Mouse (Mus musculus) CD8-positive naive resting alpha-beta T cell, adult 2 months (primary cell): ENCODE measurements around the gene Ndufa6.
"Not testable (repeated sequence)": the region's sequence is repeated elsewhere in the genome, so short reads cannot be mapped to it uniquely, and the experiment has no call there.

ENCODE experiments used
- DNase-seq, 2 experiments: peaks; one replicate each; pipeline ENCODE4 v3.0.0; 2022; ENCODE audit warnings: low read depth in 2 of 2, low spot score in 2 of 2

The Ndufa6 gene

GRCm38 (mm10) chr15:82354126-82354945, at the start of gene Ndufa6:
TSS of gene Ndufa6 (minus strand) at chr15:82354322.
- DNase-seq = peak; percentile 93 to 95

DNA sequence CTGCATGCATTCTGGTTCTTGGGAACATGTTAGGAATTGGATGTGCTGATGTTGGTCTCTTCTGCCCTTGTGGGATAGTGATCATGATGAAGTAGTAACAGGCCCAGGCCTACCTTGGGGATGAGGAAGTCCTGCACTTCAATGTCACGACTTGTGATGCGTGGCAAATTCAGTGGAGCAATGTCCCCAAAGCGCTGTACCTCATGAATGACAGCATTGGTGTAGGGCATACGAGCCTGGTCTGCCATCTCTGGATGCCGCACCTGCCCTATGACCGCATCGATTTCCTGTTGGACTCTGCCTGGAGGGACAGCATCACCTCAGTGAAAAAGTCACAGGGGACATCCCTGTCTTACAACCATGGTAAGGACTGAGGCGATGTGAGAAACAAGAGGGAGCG, 49.5 kb upstream of the Ndufa6 start:
- DNase-seq = no peak

DNA sequence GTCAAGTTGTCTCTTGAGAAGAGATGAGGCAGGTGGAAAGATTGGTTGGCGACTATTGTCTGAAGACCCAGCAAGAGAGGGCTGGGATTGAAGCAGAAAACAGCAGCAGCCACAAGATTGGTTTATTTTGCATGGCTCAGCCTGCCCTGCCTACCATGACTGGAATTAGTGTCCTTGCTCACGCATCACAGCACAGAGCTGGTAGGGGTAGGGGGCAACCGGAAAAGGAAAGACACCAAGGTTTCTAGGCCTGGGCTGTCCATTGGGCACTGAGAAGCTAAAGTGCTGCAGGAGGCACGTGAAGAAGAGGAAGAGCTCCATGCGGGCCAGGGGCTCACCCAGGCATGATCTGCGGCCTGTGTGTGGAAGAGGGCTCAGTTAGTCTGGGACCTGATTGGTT, 48.6 kb upstream of the Ndufa6 start:
- no peak for DNase-seq

DNA sequence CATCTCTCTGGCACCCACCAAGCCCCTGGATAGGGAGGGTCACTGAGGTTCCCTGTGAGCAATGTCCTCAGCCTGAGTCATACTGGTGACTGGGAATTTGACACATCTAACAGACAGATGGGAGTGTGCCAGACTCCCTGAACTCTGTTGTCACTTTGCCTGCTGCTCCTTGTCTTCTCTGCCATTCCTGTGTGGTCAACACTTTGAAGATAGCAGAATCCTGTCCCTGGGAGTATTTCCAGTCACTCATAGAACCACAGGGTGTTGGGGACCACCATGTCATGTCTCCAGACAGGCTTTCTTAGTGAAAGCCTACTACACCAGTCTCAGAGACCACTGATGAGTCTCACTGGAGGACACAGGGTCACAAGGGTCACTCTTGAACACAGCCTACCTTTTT, 48.0 kb upstream of the Ndufa6 start:
- DNase-seq = no peak

DNA sequence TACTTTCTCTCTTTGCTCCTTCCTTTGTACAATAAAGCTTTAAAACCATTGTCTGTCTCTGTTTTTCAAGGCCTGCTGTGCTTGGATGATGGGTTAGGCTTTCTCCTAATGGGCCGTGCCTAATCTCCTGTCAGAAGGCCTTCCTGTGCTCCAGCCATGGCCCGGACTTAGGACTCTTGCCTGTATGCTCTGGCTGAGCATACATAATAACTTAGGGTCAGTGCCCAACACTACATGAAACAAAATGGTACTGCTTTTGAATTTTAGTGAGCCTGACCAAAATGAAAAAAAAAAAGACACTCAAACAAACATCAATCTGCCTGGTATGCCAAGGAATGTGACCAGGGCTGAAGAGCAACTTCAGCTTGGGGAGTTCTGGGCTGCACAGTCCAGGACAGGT, 47.4 kb upstream of the Ndufa6 start:
- DNase-seq = no peak

DNA sequence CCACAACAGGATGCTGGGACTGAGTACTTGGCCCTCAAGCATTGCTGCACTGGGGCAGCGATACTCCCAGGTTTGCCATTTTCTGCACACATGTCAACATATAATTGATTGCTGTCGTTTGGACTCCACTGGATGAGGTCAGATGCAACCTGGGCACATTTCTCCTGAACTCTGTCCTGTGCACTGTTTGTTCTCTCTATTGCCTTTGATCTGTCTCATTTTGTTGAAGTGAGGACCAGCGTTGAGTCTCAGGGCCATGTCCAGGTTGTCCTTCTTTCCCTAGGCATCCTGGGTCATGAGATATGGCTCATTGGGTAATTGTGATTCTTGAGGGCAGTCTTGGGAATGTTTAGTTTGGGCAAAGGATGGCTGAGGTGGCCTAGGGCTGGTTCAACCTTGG, 41.8 kb upstream of the Ndufa6 start:
- not testable (repeated sequence) for DNase-seq

- not testable (repeated sequence) for DNase-seq
Measured at GRCm38 (mm10) chr15:82393922-82394321, 39.8 kb upstream of the Ndufa6 start, which contains the start of gene Cyp2d11. TSS of gene Cyp2d11 (minus strand) at chr15:82394022.

- not testable (repeated sequence) for DNase-seq
Measured at GRCm38 (mm10) chr15:82389916-82390315, 35.8 kb upstream of the Ndufa6 start.

DNA sequence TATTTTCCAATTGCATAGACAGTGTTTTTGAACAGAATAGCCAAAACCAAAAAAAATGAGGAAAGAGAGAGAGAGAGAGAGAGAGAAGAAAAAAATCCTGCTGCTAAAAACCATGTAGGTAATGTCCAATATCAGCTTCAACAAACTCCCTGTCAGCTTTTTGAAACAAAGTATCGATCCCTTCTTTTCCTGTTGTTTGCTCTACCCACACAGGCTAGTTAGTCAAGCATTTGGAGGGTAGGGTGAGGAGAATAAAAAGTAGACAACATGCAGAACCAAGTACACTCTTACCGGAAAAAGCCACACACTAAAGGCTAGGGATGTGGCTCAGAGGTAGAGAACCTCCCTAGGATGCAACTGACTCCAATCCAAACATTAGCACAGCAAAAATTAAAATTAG, 31.6 kb upstream of the Ndufa6 start:
- no peak for DNase-seq

GRCm38 (mm10) chr15:82382441-82382840, 28.3 kb upstream of the Ndufa6 start:
- DNase-seq = no peak

DNA sequence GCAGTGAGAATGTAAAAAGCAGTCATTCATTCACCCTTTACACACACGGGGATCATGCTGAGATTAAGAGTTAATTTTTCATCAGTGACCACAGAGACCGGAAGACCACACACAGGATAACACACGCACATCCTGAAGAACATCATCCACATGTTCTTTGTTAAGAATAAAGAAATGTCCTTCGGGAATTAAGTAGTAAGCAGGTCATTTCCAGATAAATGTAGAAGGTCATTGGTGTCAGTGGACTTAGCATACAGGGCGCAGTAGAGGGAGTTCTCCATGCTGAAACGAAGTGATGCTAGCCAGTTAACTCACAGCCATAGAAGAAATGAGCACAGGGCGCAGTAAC, 26.6 kb upstream of the Ndufa6 start:
- DNase-seq = no peak

- DNase-seq = peak; percentile 15 to 18
Measured at GRCm38 (mm10) chr15:82379871-82380713, 26.0 kb upstream of the Ndufa6 start, which contains the start of gene Cyp2d22. TSS of gene Cyp2d22 (minus strand) at chr15:82380260.

DNA sequence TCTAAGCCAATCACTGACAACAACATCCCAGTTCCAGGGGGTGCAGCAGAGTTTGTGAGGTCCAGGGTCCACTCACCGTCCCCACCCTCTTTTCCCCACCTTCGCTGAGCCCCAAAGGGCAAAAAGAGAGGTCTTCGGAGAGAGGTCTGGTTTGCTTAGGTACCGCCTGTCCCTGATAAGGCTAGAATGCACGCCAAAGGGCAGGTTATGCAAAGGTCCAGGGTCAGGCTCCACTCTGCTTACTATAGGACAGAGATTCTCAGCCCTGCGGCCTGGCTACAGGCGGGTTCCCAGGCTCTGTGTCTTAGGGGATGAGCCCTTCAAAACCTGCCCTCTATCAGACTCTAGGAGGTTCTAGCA, 25.4 kb upstream of the Ndufa6 start:
- no peak for DNase-seq

- no peak for DNase-seq
Measured at GRCm38 (mm10) chr15:82378261-82379180, 24.4 kb upstream of the Ndufa6 start.

DNA sequence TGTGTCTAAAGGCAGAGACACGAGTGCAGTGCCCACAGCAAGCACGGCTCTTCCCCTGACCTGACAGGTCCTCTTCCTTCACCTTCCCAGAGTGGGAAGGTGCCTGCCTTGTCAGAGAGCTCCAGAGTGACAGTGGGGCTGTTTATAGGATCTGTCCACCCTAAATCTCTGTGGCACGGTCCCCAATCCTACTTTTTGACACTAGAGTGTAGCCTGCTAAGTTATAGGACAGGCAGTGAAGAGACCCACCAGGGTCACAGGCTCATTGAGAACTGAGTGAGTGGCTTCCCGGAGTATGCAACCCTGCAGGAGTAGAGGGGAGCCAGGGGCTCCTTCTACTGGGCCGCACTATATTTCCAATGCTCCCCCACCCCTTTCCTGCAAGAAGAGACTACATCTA, 23.6 kb upstream of the Ndufa6 start:
- no peak for DNase-seq

DNA sequence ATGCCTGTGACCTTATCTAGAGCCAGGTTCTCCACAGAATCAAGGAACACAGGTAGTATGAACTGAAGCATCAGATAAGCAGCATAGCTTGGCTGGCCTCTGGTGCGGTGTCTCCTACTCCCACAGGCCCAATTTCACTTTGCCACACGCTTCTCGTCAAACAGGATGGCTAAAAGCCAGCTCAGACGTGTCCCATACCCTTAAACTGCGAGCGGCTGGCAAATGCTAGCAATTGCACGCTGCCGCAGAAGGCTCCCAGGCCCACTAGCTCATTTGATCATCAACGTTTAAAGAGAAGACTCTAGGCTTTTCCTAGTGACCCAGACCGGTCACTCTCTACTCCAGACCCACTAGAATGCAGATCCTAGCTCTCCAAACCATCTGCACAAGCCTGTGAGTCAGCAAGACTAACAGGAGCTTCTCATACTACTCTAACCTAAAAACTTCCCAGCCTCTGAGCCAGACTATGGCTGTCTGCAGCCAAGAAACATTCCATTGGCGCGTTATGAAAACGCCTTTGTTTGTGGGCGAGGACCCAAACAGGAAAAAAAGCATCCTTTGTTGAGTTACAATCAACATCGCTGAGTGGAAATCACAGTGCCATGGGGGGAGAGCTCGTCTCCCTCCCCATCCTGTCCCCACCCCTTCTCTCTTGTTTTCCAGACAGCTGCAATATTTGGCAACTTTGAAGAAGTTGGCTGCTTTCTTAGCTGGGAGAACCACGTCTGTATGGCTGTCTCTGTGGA, 22.4 kb upstream of the Ndufa6 start:
- DNase-seq = no peak

GRCm38 (mm10) chr15:82375855-82376254, 21.7 kb upstream of the Ndufa6 start:
- no peak for DNase-seq

GRCm38 (mm10) chr15:82374437-82374836, 20.3 kb upstream of the Ndufa6 start:
- no peak for DNase-seq

DNA sequence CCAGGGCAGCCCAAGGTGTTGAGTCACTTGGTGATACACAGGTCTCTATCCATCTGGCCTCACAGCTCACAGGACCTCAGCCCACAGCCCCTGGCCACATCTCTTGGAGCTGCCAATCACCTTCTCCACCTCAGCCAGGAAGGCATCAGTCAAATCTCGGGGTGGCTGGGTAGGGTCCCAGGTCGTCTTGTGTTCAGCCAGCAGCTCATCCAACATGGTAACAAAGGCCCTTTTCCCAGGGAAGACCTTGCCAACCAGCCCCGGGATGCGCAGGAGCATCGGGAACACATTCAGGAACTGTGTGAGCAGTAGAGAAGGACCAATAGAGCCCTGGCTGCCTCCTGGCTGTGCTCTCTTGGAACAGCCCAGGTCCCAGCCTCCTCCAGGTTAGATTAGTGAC, 18.9 kb upstream of the Ndufa6 start:
- DNase-seq = no peak

DNA sequence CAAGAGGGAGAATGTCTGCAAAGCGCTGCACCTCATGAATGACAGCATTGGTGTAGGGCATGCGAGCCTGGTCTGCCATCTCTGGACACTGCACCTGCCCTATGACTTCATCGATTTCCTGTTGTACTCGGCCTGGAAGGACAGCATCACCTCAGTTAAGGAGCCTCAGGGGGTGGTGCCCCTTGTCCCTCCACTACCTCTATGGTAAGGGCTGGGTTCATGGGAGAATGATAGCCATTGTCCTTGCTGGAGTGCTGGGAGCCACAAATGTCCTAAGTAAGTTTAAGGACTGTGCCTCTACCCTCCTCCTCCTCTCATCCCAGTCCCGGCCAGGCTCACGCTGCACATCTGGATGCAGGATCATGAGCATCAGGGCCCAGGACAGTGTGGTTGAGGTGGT, 18.3 kb upstream of the Ndufa6 start:
- DNase-seq = no peak

DNA sequence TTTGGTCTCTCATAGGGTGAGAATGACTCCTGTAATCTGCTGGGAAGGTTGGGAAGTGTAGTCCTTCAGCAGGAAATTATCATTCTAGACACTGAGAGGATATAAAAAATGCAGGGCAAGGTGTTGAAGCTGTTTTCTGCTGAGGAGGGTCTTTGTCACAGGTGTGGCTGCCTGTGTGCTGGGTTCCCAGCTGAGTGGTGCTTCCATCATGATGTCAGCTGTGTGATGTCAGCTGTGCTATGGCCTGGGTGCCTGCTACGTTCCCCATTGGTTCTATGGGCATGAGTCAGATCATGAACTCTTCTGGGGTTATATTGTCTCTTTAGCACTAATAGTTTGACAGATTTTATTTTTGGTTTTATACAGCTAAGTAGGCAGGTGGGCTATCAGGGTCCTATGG, 14.7 kb upstream of the Ndufa6 start:
- no peak for DNase-seq
